Mouse (Mus musculus): ENCODE results near the gene Rps27. TPM values are rescaled to one million over a fixed set of nuclear protein-coding genes. Genes with fewer than 3 reads are reported as not detected.

The Rps27 gene
- polyA plus RNA-seq, 1 experiment from 2014 or later: 1,232 TPM

DNA sequence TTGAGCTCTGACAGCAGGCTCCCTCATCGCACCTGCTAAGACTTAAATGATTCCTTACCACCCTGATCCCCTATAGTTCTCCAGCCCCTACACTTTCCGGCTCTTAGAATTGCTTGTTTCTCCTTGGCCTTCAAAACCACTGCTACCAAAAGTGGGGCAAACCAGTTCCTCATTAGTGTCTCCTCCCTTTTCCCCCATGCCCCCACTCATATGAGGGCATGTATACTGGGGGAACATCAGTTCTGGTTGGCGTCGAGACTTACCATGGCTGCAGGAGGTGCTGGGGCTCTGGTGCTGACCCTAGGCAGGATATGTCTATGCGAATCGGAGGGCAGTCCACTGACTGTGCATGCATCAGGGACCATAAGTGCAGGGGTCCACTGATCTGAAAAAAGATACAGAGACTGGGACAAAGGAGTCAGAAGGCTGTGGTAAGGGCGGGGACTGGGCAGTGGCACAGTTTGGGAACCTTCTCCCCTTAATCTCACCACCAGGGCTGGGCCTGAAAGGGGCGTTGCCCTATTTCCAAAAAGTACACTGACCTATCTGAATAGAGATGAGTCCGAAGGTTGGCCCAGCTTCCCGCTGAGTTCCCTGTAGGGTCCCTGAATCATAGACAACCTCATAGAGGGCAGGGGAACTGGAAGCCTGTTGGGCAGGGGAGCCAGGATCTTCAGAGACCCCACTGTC lies 28.4 kb upstream of the Rps27 start:
- H3K27me3 ChIP-seq (ENCODE audit: control insufficient read depth, insufficient read depth, low read length): no peaks in the 10 kb centered on the region
- H3K36me3 ChIP-seq (ENCODE audit: control insufficient read depth, insufficient read depth, low read length): no peaks in the 10 kb centered on the region
- ATAC-seq (ENCODE audit: low FRiP score) (no peak), DNase-seq (ENCODE audit: low spot score, missing footprints) (no peak)
- WGBS: 82% methylated on average over 10 of the region's 10 CpGs
- H3K4me1 ChIP-seq (ENCODE audit: control insufficient read depth, insufficient read depth, low read length): peaks cover 6% of the 10 kb centered on the region
- no peak overlapping the region for H3K9ac ChIP-seq (ENCODE audit: low read length)
- H3K27ac ChIP-seq (ENCODE audit: low read depth, low read length): no peak overlapping the region
- no peak overlapping the region for H3K4me2 ChIP-seq
- H3K4me3 ChIP-seq (ENCODE audit: low read depth, low read length): no peak overlapping the region
- no peaks in the 10 kb centered on the region for H3K9me3 ChIP-seq (ENCODE audit: control insufficient read depth, low read length)

DNA sequence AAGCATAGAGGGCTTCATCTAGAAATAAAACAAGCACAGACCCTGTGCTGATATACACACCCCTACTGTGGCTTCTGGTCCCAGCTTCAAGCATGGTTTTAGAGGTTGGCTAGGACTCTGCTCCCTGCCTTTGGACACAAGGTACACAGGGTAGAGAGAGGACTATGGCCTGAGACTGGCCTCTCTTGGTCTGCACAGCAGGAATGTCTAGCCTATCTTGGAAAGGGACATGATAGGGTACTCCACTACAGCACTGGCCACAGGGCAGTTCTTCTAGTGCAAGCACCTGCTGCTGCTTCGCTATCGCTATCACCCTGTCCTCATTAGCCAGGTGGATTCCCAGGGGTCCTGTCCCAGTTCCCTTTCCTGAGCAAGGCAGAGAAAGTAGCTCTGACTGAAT lies 27.8 kb upstream of the Rps27 start:
- H3K9me3 ChIP-seq (ENCODE audit: control insufficient read depth, low read length): no peaks in the 10 kb centered on the region
- 92% methylated on average over 2 of the region's 2 CpGs for WGBS
- no peak overlapping the region for H3K27ac ChIP-seq (ENCODE audit: low read depth, low read length)
- H3K9ac ChIP-seq (ENCODE audit: low read length): no peak overlapping the region
- no peaks in the 10 kb centered on the region for H3K36me3 ChIP-seq (ENCODE audit: control insufficient read depth, insufficient read depth, low read length)
- no peak overlapping the region for H3K4me3 ChIP-seq (ENCODE audit: low read depth, low read length)
- peaks cover 6% of the 10 kb centered on the region for H3K4me1 ChIP-seq (ENCODE audit: control insufficient read depth, insufficient read depth, low read length)
- no peak overlapping the region for H3K4me2 ChIP-seq
- DNase-seq (ENCODE audit: low spot score, missing footprints) (peak; percentile 70), ATAC-seq (ENCODE audit: low FRiP score) (no peak)
- no peaks in the 10 kb centered on the region for H3K27me3 ChIP-seq (ENCODE audit: control insufficient read depth, insufficient read depth, low read length)

DNA sequence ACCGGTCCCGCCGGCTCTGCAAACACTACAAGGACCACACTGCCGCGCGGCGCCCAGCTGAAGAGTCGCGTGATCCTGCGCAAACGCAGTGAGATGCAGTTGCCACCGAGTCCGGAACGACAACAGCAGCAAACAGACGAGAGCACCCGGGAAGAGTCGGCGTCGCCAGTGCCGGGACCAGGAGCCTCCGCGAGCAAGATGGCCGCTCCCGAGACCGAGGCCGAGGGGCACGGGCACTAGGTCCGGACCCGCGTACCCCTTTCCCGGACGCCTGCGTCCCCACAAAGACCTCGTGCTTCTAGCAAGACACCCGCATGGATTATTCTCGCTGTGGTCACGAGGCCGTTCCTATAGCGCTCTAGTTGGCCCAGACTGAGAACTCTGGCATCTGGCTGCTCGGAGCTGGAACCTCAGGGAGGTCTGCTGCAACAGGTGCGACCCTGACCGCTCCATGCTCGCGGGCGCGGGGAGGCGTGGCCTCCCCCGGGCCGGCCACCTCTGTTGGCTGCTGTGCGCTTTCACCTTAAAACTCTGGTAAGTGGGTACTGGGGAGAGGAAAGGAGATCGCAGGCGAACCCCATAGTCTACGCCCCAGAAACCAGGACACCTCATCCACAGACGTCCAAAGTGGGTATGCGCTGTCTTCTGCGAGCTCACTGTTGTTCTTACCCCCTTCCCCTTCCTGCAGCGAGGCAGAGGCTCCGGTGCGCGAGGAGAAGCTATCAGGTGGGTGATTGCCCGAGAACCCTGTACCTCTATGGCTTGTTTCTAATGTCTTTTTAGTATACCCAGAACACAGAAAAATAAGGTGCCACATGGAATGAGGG lies 18.3 kb upstream of the Rps27 start, which contains the start of gene Jtb:
Gene Jtb, plus strand, starts transcription at position 91 of the 827 bp plus-strand sequence.
- WGBS: under 1% methylated on average over 61 of the region's 61 CpGs
- peak; percentile 97 for ATAC-seq (ENCODE audit: low FRiP score)

DNA sequence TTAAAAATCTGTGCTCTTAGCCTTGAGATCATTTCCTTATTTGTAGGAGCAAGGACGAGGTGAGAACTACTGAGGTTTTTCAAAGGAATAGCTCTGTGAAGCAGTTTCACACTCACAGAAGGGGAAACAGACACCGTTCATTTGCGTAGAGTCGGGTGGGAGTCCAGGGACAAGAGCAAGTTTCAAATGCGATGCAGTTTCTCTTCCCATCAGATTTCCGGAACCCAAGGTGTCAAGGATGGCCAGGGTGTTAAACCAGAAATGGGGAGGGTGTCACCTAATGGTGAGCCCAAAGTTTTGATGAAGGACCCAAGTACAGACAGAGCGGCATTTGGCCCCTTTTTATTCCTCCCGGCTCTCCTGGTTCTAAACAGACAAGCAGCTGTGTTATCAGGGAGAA lies 17.6 kb upstream of the Rps27 start:
- 15% methylated on average over 8 of the region's 8 CpGs for WGBS
- no peaks in the 10 kb centered on the region for H3K27me3 ChIP-seq (ENCODE audit: control insufficient read depth, insufficient read depth, low read length)
- H3K27ac ChIP-seq (ENCODE audit: low read depth, low read length): peak overlapping the region; percentile 45; the same call in 1 of the 2 replicates
- ATAC-seq (ENCODE audit: low FRiP score): no peak
- H3K4me3 ChIP-seq (ENCODE audit: low read depth, low read length): peak overlapping the region; percentile 83
- no peaks in the 10 kb centered on the region for H3K9me3 ChIP-seq (ENCODE audit: control insufficient read depth, low read length)
- H3K4me2 ChIP-seq: peak overlapping the region; percentile 83
- H3K36me3 ChIP-seq (ENCODE audit: control insufficient read depth, insufficient read depth, low read length): peaks cover 3% of the 10 kb centered on the region; the same call in 1 of the 2 replicates
- H3K4me1 ChIP-seq (ENCODE audit: control insufficient read depth, insufficient read depth, low read length): peaks cover 5% of the 10 kb centered on the region; the same call in 1 of the 2 replicates
- H3K9ac ChIP-seq (ENCODE audit: low read length): peak overlapping the region; percentile 83
- no peak for DNase-seq (ENCODE audit: low spot score, missing footprints)

More for the DNA sequence above, 18.3 kb upstream of the Rps27 start, which contains the start of gene Jtb:
- Histone ChIP-seq H3K27ac (ENCODE audit: low read depth, low read length) (peak within 1 kb of the TSS; percentile 45), H3K9ac (ENCODE audit: low read length) (peak within 1 kb of the TSS; percentile 83), H3K9me3 (ENCODE audit: control insufficient read depth, low read length) (no peaks in the 10 kb centered on the region), H3K4me1 (ENCODE audit: control insufficient read depth, insufficient read depth, low read length) (peaks cover 5% of the 10 kb centered on the region; the same call in 1 of the 2 replicates), H3K4me2 (peak within 1 kb of the TSS; percentile 83), H3K27me3 (ENCODE audit: control insufficient read depth, insufficient read depth, low read length) (no peaks in the 10 kb centered on the region), H3K36me3 (ENCODE audit: control insufficient read depth, insufficient read depth, low read length) (peaks cover 3% of the 10 kb centered on the region; the same call in 1 of the 2 replicates), H3K4me3 (ENCODE audit: low read depth, low read length) (peak within 1 kb of the TSS; percentile 83)
- peak; percentile 98 for DNase-seq (ENCODE audit: low spot score, missing footprints)

DNA sequence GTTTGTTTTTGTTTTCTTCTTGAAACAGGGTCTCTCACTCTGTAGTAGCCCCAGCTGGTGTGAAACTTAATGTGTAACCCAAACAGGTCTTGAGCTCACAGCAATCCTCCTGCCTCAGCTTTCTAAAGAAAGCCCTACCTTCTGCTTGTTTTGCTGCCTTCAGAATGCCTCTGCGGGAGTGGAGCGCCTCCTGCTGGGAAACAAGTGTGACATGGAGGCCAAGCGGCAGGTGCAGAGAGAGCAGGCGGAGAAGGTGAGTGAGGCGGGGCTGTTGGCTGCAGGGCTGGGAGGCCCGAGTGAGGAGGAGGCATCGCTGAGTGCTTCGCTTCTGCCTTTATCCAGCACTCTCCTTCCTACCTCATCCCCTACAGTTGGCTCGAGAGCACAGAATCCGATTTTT lies 10.9 kb upstream of the Rps27 start:
- ATAC-seq (ENCODE audit: low FRiP score) (no peak), DNase-seq (ENCODE audit: low spot score, missing footprints) (no peak)
- Histone ChIP-seq H3K27me3 (ENCODE audit: control insufficient read depth, insufficient read depth, low read length) (no peaks in the 10 kb centered on the region), H3K9me3 (ENCODE audit: control insufficient read depth, low read length) (no peaks in the 10 kb centered on the region), H3K9ac (ENCODE audit: low read length) (no peak overlapping the region), H3K36me3 (ENCODE audit: control insufficient read depth, insufficient read depth, low read length) (no peaks in the 10 kb centered on the region; the same call in 1 of the 2 replicates), H3K27ac (ENCODE audit: low read depth, low read length) (no peak overlapping the region), H3K4me2 (no peak overlapping the region), H3K4me3 (ENCODE audit: low read depth, low read length) (no peak overlapping the region), H3K4me1 (ENCODE audit: control insufficient read depth, insufficient read depth, low read length) (peaks cover 9% of the 10 kb centered on the region)
- WGBS: 83% methylated on average over 10 of the region's 10 CpGs

DNA sequence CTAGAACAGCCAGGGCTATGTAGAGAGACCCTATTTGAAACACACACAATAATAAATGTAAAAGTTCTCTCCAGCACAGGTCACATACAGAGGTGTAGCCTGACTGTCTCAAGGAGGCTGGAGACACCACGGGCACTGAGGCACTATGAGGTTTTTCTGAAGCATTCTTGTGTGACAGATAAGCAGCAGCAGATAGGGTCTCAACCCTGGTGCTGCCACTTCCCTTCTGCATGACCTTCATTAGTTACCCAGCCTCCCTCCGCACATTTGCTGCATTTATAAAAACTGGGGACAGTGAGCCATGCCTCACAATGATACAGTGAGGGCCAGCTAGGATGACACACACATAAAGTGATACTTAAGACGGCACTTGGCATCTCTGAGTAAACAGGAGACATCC lies 9.5 kb upstream of the Rps27 start:
- H3K9me3 ChIP-seq (ENCODE audit: control insufficient read depth, low read length): no peaks in the 10 kb centered on the region
- ATAC-seq (ENCODE audit: low FRiP score): no peak
- H3K27ac ChIP-seq (ENCODE audit: low read depth, low read length): no peak overlapping the region
- H3K4me1 ChIP-seq (ENCODE audit: control insufficient read depth, insufficient read depth, low read length): peaks cover 9% of the 10 kb centered on the region
- no peak overlapping the region for H3K4me2 ChIP-seq
- no peak overlapping the region for H3K4me3 ChIP-seq (ENCODE audit: low read depth, low read length)
- no peak overlapping the region for H3K9ac ChIP-seq (ENCODE audit: low read length)
- WGBS: 87% methylated on average over 3 of the region's 3 CpGs
- H3K27me3 ChIP-seq (ENCODE audit: control insufficient read depth, insufficient read depth, low read length): no peaks in the 10 kb centered on the region
- no peak for DNase-seq (ENCODE audit: low spot score, missing footprints)
- no peaks in the 10 kb centered on the region; the same call in 1 of the 2 replicates for H3K36me3 ChIP-seq (ENCODE audit: control insufficient read depth, insufficient read depth, low read length)

DNA sequence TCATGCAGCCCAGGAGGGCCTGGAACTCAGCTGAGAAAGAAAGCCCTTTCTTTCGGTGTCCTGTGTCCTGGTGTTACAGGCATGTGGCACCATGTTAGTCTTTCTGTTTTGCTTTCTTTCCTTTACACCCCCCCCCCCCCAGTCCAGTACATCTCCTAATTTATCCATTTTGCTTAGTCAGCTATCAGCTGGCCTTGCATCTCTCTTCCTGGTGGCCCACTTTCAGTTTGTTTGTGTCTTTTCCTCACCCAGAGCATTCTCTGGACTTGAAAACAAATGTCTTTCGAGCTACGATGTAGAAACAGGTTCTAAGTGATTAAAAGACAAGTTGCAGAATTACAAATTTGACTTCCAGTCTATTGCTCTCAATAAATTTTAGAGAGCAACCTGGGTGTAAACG lies 9.0 kb upstream of the Rps27 start:
- Histone ChIP-seq H3K4me3 (ENCODE audit: low read depth, low read length) (no peak overlapping the region), H3K4me2 (no peak overlapping the region), H3K9me3 (ENCODE audit: control insufficient read depth, low read length) (no peaks in the 10 kb centered on the region), H3K4me1 (ENCODE audit: control insufficient read depth, insufficient read depth, low read length) (peaks cover 9% of the 10 kb centered on the region), H3K27me3 (ENCODE audit: control insufficient read depth, insufficient read depth, low read length) (no peaks in the 10 kb centered on the region), H3K9ac (ENCODE audit: low read length) (no peak overlapping the region), H3K27ac (ENCODE audit: low read depth, low read length) (no peak overlapping the region), H3K36me3 (ENCODE audit: control insufficient read depth, insufficient read depth, low read length) (no peaks in the 10 kb centered on the region; the same call in 1 of the 2 replicates)
- DNase-seq (ENCODE audit: low spot score, missing footprints) (no peak), ATAC-seq (ENCODE audit: low FRiP score) (no peak)
- 91% methylated on average over 4 of the region's 4 CpGs for WGBS

DNA sequence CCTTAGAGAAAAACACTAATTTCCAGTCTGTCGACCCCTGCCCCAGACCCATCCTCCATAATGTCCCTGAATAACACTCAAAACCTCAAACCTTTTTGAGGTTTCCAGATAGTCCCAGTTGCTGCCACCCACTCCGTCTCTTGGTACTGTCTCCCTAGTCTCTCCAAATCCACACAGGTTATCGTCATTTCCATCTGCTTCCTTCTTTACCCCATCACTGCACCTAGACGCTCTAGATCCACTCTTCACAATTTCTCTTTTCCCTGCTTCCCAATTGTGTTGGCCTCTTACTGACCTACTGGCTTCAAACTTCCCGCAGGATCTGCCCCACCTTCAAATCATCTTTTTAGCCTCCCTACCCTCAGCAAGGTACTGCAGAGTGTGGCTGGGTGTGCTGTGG lies 7.7 kb upstream of the Rps27 start:
- Histone ChIP-seq H3K4me3 (ENCODE audit: low read depth, low read length) (peak overlapping the region; percentile 36), H3K27ac (ENCODE audit: low read depth, low read length) (no peak overlapping the region), H3K36me3 (ENCODE audit: control insufficient read depth, insufficient read depth, low read length) (no peaks in the 10 kb centered on the region; the same call in 1 of the 2 replicates), H3K9ac (ENCODE audit: low read length) (peak overlapping the region; percentile 74), H3K4me1 (ENCODE audit: control insufficient read depth, insufficient read depth, low read length) (peaks cover 9% of the 10 kb centered on the region), H3K4me2 (peak overlapping the region; percentile 71), H3K9me3 (ENCODE audit: control insufficient read depth, low read length) (no peaks in the 10 kb centered on the region), H3K27me3 (ENCODE audit: control insufficient read depth, insufficient read depth, low read length) (no peaks in the 10 kb centered on the region)
- peak; percentile 78 for DNase-seq (ENCODE audit: low spot score, missing footprints)
- WGBS: 25% methylated on average over 5 of the region's 5 CpGs
- no peak for ATAC-seq (ENCODE audit: low FRiP score)

DNA sequence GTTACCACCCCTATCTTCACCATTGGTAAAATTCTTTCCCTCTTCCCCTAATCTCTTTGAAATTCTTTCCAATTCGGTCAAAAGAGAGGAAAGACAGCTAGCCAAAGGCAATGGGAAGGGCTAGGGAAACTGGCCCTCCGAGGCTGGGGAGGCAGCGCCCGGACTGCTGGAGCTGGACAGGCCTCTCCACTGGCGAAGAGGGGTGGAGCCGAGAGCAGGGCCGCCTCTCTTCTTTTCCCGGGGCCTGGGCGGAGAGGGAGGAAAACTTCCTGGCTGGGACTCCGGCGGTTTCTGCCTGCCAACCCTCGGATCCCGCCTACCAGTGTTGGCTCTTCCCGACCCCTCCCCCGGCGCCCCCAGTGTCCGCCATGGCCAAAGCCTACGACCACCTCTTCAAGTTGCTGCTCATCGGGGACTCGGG lies 7.1 kb upstream of the Rps27 start:
- H3K27ac ChIP-seq (ENCODE audit: low read depth, low read length): peak overlapping the region; percentile 51
- peak overlapping the region; percentile 74 for H3K9ac ChIP-seq (ENCODE audit: low read length)
- peak; percentile 78 for ATAC-seq (ENCODE audit: low FRiP score)
- H3K36me3 ChIP-seq (ENCODE audit: control insufficient read depth, insufficient read depth, low read length): no peaks in the 10 kb centered on the region; the same call in 1 of the 2 replicates
- H3K9me3 ChIP-seq (ENCODE audit: control insufficient read depth, low read length): no peaks in the 10 kb centered on the region
- no peaks in the 10 kb centered on the region for H3K27me3 ChIP-seq (ENCODE audit: control insufficient read depth, insufficient read depth, low read length)
- H3K4me2 ChIP-seq: peak overlapping the region; percentile 71
- WGBS: 0% methylated on average over 18 of the region's 20 CpGs
- peaks cover 9% of the 10 kb centered on the region for H3K4me1 ChIP-seq (ENCODE audit: control insufficient read depth, insufficient read depth, low read length)
- peak; percentile 95 for DNase-seq (ENCODE audit: low spot score, missing footprints)
- peak overlapping the region; percentile 36 for H3K4me3 ChIP-seq (ENCODE audit: low read depth, low read length)
